Mouse (Mus musculus): ENCODE data around the gene Dnah8.

GRCm38 (mm10) chr17:30749391-30749790 is 125.2 kb downstream of the Dnah8 start:
- TF ChIP-seq CTCF (IDR thresholded peaks at IDR 0.05; ENCODE audit: insufficient read depth, low read depth, low read length) (no peak), POLR2A (IDR thresholded peaks at IDR 0.05; ENCODE audit: insufficient read depth, low read depth, low read length) (no peak)
